Mouse (Mus musculus) kidney, adult 11 months (tissue): ENCODE data around the gene Phrf1.
"Not testable (repeated sequence)": the region's sequence is repeated elsewhere in the genome, so short reads cannot be mapped to it uniquely, and the experiment has no call there.

ENCODE experiments used
- DNase-seq: peaks from one replicate; pipeline ENCODE4 v3.0.0; 2022

Phrf1 gene

DNA sequence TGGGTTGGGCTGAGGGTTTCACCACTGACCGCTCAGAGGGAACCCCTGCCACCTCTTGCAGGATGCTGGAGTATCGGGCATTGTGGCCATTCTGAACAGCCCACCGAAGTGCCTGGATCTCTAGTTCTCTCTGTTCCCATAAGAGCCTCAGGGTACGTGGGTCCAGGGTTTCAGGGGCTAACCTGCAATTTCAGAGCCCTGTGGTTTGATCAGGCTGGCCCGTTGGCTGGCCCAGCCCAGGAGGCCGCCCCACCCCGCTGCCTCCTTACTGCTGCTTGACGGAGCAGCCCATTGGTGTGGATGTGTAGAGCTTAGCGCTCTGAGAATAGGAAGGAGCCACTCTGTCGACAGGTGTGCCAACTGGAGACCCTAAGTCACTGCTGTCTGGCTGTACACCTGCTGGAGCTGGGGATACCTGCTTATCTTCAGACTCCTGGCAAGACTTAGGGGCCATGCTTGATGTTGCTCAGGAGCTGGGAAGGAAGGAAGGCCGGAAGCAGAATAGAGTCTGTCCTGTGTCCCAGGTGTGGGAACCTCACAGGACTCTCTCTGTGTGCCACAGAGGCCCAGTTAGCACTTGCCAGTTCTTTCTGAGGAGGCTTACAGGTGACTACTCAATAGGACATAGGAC is 14.9 kb upstream of the Phrf1 start, which contains the start of gene Lmntd2:
Gene Lmntd2 (minus strand): TSS at position 476 of the 631 bp plus-strand sequence.
- DNase-seq: no peak

DNA sequence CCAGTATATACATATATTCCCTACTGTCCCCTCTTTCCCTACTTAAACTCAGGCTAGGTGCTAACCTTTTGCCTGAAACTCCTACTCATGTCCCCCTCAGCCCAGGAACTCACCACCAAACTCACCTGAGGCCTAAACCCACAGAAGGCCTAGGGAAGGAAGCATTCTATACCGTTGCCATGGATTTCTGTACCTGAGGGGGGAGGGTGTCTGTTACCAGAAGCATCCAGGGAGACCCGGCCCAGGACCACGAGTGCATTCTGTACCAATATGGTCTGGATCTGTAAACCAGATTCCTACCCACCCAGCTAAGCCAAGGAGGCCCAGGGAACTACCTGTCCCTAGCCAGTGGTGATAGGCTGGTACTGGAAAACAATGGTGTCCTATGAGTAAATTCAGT is 14.3 kb upstream of the Phrf1 start:
- no peak for DNase-seq

DNA sequence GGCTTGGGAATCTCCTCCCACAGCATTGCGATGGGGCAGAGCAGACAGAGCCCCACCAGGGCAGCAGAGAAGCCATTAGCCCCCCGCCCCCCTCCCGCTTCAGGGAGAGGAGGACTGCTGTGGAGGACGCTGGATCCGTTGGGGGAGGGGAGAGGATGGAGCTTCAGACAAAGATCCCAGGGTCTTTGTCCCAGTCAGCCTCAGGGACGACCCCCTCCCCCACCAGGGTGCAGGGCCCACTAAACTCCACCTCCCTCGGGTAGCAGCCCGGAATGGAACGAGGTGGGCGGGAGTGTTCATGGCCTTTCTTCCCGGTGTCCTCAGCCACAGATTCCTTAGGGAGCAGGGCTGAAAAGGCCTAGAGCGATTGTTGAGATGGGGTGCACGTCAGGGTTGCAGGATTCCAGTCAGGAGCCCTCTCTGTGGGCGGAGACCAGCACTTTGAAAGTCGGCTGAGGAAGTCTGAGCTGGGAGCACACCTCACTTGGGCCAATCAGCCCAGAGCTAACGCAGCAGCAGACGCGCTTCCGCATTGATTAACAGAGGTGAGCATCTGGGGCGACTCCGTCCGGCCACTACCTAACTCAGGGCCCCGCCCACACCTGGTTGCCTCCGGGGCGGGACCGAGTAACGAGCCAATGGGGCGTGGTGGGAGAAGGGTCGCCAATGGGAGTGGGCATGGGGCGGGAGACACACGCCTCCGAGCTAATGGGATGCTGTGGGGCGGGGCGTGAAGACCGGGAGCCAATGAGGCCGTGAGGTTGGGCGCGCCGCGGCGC is 13.3 kb upstream of the Phrf1 start, which contains the start of gene Rassf7:
Gene Rassf7 (plus strand): TSS at position 760 of the 779 bp plus-strand sequence.
- DNase-seq: peak; percentile 99

DNA sequence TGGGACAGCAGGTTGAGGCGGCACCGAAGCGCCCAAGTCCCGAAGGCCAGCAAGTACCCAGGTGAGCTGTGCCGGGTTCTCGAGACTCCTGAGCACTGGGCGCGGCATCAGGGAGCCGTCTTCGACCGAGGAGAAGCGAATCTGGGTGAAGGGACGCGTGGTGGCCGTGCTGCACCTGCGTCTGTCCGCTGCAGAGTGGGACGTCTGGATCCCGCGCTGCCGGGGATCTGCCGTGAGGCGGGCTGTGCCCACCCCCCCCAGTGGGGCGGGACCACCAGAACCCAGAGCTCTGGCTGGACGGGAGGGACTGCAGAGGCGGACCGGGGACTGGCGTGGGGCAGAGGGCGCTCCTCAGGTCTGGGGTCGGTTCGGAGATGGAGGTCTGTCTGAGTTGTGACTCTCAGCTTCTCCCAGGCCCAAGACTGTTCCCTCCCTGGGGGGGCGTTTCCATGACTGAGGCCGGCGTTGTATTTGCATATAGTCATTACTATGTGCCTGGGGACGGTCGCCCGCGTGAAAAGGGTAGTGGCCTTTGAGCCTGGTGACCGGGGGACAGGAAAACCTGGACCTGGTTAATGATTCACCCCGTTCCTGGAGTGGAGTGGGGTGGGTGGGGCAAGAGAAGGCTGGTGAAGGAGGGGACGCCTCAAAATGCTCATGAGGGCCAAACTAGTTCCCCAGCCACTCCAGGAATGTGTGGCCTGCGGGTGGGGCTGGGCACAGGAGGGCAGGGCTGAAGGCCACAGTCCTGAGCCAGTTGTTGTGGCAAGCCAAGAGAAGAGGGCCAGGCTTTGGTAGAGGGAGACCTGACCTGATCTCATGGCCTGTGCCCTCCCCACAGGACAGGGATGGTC is 12.5 kb upstream of the Phrf1 start:
- DNase-seq: peak; percentile 98

DNA sequence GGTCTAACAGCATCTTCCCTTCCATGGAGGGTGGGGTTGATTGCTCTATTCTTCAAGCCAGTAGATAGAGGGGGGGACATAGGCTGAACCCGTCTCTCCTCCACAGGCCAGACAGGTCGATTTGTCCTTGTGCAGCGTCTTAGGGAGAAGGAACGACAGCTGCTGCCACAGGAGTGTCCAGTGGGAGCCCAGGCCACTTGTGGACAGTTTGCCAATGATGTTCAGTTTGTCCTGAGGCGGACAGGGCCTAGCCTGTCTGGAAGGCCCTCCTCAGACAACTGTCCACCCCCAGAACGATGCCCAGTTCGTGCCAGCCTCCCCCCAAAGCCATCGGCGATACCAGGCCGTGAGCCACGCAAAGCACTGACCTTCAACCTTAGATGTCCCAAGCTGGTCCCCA is 11.7 kb upstream of the Phrf1 start:
- no peak for DNase-seq

DNA sequence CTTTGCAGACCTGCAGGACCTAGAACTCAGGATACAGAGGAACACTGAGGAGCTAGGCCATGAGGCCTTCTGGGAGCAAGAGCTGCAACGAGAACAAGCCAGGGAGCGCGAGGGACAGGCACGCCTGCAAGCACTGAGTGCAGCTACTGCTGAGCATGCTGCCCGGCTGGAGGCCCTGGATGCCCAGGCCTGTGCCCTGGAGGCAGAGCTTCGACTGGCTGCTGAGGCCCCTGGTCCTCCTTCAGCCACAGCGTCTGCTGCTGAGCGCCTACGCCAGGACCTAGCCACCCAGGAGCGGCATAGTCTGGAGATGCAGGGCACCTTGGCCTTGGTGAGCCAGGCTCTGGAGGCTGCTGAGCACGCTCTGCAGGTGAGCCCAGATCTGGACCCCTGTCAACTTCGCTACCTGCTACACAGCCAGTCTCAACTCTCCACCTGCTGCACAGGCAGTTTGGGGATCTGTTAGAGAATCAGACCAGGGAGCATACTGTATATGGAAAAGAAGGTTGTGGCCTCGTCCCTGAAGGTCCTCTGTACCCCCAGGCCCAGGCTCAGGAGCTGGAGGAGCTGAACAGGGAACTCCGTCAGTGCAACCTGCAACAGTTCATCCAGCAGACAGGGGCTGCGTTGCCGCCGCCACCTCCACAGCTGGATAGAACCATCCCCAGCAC is 11.1 kb upstream of the Phrf1 start:
- no peak for DNase-seq

DNA sequence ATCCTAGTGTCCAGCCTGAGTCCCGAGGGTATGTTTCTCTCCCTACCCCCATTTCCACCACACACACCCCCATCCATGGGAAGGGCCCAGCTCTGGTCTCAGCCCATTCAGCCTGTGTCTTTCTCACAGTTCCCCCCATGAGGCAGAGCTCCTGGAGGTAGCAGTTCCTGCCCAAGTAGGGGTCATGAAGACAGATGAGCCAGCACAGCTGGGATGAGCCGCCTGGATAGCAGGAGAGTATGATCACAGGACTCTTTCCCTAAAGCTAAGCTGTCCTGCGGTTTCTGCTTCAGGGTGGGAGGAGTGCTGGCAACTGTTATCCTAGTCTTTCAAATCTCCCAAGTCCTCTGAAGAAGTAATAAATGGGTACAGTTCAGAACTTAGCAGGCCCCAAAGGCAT is 10.4 kb upstream of the Phrf1 start:
- DNase-seq: no peak

DNA sequence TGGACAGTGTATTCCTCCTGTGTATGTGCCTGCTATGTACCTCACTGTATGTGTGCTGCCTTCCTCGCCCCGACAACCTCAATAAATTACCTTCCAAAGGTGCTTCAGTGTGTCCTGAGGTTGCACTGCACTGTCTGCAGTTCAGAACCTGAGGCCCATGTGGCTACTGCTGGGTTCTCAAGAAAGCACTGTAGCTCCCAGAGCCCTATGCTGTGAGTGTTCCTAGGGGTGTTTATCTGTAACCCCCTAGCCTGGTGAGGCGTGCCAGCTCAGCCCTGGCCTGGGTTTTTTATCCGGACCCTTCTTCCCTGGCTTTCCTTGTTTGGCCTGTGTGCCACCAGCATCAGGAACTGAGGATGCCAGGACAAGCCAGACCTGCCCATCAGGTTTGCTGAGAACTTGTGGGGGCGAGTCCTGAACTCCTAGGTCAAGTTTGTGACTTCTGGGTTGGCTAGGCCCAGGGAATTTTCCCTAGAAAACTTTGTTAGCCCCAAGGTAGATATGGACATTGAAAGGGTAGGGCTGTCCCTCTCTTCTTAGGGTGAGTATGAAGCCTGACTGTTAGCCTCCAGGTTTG is 9.9 kb upstream of the Phrf1 start:
- DNase-seq: no peak

DNA sequence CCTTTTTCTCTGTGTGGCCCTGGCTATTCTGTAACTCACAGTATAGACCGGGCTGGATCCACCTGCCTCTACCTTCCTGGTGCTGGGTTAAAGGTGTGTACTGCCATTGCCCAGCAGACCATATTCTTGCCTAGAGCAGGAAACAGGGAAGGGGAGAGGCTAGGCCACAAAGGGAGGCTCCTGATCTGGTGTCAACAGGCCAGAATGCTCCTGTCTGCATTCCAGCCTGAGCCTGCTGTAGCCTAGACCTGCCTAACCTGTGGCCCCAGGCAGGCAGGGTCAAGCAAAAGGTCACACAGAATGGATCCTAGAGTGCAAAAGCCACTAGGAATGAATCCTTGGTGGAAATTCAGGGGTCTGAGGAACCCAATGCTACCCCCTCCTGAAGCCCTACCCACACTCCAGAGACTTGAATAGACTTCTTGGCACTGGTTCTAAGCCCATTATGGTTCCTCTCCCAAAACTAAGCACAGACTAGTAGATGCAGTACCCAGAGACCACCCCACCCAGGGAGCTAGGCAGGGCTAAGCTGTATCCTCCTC is 9.0 kb upstream of the Phrf1 start:
- DNase-seq: no peak

DNA sequence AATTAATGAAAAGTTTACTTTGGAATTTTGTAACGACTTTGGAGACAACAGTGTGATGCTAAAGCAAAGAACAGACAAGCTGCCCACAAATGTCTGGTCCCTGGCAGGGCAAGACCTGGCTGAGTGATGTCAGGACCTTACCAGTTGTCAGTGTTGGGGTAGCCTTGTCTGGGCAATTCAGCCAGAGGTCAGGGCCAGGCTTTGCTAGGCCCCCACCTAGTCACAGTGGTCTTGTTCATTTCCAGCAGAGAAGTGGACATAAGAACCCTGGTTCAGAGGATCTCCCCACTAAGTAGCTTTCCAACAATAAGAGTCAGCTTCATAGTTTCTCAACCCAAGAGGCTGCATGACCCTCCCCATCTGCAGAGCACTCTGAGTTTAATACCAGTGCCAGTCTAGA is 8.2 kb upstream of the Phrf1 start:
- DNase-seq: no peak

DNA sequence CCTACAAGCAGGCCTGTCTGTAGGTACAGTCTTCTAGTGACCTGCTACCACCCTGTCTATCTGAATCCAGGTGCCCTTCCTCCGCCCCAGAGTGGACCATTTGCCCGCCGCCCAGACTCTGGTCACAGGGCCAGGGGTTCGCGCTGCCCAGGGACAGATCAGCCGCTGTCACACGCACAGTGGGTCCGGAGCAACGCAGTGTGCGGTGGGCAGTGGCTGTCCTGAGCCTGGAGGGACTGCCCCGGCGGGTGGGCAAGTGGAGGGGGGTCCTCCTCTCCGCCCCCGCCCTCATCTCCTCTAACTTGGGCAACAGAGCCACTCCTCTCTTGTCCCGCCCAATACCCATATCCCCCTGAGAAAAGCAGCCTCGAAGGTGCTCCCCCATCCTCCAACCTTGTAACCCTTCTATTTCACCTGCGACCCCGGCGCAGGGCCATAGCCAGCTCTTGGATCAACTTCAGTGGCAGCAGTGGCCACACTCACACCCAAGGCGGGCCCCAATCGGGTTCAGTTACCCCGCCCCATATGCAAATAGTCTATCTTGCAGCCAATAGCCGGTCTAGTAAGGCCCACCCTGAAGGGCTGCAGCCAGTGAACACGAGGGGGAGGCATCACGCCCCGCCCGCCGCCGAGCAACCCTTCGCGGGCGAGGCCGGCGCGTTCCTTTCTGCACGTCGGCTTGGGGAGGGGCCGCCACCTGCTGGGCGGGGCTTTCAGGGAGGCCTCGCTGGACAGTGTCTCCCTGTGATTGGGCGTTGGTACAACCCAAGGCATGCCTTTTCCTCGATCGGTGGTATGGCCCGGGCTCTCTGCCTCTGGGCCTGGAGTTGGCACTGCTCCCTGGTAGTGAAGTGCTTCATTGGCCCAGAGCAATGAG is 7.1 kb upstream of the Phrf1 start:
- peak; percentile 99 for DNase-seq

DNA sequence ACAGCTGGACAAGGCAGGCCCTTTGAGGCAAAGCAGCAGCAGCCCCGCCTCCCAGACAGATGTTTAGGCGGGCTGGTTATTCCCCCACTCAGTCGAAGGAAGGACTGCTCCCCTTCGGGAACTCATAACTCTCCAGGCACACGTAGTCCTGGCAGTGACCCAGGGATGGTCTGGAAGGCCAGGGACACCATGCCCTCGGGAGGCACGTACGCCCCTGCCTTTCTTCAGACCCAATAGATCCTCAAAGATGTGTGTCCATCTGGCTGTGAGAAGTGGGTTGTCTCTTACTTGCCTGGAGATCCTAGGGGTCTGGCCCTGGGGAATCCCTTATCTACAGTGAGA is 6.5 kb upstream of the Phrf1 start:
- DNase-seq: no peak

DNA sequence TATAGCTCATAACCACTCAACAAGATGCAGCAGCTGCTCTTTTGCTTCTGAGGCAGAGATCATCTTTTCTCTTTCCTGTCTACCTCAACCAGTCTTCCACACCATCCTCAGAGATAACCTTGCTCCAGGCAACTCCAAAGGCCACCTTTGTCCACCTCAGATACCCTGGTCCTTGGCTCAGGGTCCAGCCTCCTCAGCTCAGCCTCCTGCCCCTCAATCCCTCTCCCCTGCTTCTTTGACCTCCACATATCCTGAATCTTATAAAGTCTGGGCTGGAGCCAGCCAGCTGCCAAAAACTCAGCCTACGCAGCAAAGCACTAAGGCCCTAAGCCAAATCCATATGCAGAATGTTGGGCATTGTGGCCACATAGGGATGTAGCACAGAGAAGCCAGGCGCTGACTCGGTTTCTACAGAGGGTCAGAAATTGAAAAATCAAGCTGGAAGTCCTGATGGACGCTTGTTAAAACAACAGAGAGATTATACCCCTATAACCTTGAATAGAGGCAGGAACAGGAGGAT is 5.8 kb upstream of the Phrf1 start:
- DNase-seq: no peak

DNA sequence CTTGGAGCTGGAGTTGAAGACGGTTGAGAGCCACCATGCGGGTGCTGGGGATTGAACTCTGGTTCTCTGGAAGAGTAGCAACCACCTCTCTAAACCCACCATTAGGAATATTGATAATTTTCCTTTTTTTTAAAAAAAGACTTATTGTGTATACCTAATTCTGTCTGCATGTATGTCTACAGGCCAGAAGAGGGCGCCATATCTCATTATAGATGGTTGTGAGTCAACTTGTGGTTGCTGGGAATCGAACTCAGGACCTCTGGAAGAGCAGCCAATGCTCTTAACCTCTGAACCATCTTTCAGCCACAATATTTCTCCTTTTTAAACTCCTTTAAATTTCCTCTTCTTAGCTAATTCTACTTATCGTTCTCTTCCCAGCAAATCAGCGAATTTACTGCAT is 2.0 kb upstream of the Phrf1 start:
- DNase-seq: no peak

DNA sequence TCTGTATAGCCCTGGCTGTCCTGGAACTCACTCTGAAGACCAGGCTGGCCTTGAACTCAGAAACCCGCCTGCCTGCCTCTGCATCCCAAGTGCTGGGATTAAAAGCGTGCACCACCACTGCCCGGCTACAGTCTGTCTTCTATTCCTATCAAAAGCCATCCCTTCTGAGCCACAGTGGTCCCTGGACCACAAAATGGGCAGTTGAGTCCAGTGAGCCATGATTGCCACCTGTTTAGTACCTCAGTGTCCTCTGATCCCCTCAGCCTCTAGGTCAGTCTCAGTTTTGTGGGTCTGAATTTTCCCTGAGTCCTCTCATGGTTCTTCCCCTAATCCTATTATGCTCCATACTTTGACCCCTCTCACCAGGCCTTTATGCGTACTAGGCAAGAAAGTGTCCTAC is 788 bp upstream of the Phrf1 start:
- DNase-seq: no peak

DNA sequence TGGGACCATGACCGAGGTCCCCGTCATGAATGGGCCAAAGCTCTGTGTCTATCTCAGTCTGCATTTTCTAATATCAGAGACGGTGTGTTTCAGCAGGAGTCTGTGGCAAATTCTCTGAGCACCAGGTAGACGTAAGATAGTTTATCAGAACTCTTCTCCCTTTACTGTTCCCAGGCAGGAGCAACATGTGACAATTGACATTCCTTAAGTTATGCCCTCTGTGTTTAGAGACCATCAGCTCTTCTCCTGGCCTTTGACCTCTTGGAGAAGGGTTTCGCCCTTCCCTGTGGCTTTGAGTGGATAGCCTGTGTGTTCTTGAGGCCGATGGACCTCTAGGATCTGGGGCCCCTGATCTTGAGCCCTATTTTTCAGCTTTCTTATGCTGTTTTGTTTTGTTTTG is 1.1 kb downstream of the Phrf1 start:
- DNase-seq: no peak

DNA sequence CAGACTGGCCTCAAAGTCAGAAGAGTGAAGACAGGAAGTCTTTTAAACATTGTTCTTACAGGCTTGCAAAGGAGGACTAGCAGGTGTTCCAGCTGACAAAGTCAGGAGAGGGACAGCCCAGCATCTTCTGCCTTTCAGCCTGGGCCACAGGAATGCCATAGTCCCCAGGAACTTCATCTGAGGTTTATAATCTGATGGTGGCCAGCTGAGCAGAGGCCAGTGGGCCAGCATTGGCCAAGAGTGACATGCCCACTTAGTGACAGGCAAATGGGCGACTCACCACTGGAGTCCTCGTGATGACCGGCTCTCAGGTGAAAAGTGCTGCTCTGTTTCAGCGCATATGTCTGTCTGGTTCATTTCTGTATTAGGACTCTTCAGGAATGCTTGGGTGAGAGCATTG is 2.0 kb downstream of the Phrf1 start:
- no peak for DNase-seq

DNA sequence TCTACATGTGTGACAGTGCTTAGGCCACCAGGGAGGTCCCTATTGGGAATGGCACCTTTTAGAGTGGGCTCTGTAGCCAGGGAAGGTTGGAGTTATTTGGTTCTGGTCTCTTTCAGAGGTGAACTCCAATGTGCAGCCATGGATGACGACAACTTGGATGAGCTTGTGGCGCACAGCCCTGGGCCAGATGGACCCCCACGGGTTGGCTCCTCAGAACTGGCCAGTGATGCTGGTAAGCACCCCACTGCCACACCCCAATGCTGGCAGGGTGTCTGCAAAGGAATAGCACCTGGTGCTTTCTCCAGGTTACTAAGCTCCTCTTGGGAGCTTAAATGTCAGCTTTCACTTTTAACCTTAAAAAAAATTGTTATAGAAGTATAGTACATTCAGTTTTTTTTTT is 2.5 kb downstream of the Phrf1 start:
- DNase-seq: no peak

DNA sequence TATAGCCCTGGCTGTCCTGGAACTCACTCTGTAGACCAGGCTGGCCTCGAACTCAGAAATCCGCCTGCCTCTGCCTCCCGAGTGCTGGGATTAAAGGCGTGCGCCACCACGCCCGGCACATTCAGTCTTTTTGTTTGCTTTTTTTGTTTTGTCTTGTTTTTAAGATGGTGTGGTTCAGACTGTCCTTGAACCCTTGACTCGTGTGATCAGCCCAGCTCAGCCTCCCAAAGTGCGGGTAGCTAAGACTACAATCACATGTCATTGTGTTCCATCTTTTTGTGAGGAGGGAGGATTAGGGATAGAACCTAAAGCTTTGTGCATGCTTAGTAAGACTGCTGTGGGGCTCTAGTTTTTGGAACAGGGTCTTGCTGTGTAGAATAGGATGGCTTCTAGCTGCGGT is 3.0 kb downstream of the Phrf1 start:
- no peak for DNase-seq

DNA sequence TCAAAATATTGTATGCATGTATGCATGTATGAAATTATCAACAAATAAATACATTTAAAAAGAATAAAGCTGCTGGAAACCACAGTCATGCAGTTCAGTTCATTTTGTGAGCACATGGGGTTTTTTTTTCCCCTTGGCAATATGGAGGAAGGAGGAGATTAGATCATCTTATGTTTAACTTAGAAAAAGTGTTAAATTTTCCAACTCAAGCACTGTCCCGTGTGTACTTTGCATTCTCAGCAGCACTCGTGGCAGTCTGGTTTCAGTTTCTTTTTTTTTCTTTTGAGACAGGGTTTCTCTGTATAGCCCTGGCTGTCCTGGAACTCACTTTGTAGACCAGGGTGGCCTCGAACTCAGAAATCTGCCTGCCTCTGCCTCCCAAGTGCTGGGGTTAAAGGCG is 21.9 kb downstream of the Phrf1 start:
- DNase-seq: not testable (repeated sequence)

DNA sequence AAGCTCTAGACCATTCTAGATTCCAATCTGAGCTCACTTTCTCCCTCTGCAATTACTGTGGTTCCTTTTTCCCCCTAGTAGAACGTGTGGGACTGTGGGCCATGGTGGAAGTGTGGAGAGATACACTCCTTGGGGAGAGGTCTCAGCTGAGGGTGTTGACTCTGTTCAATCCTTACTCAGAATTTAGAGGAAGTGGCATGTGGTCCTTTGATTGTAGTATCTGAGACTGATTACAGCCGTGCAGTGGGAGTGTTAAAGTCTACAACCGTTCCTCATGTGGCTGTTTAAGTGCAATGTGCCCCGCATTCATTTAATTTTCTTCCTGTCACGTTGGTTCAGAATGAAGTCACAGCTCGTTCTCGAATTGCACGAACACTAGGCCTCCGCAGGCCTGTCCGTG is 27.6 kb downstream of the Phrf1 start:
- no peak for DNase-seq
